Mouse (Mus musculus) ZHBTc4 (cell line): ENCODE data around the gene Siglecg.
"Not testable (repeated sequence)": the region's sequence is repeated elsewhere in the genome, so short reads cannot be mapped to it uniquely, and the experiment has no call there.

Source experiments
- DNase-seq: peaks from one replicate; pipeline ENCODE4 v3.0.0-alpha.2; 2011; ENCODE audit warnings: low read depth, low spot score

Siglecg gene

GRCm38 (mm10) chr7:43408131-43408553, at the start of gene Siglecg:
Siglecg (plus strand) TSS chr7:43408204.
- DNase-seq = no peak

GRCm38 (mm10) chr7:43358556-43358955, 49.4 kb upstream of the Siglecg start:
- no peak for DNase-seq

GRCm38 (mm10) chr7:43361442-43361841, 46.6 kb upstream of the Siglecg start:
- DNase-seq = no peak

- DNase-seq = no peak
These were observed 46.0 kb upstream of the Siglecg start for GRCm38 (mm10) chr7:43362021-43362420.

GRCm38 (mm10) chr7:43378226-43378625, 29.8 kb upstream of the Siglecg start:
- peak; percentile 76 for DNase-seq

GRCm38 (mm10) chr7:43392349-43393121, 15.5 kb upstream of the Siglecg start:
- no peak for DNase-seq

GRCm38 (mm10) chr7:43399501-43399900, 8.5 kb upstream of the Siglecg start:
- DNase-seq = no peak

GRCm38 (mm10) chr7:43402718-43403117, 5.3 kb upstream of the Siglecg start:
- DNase-seq = no peak

- no peak for DNase-seq
These were observed 431 bp upstream of the Siglecg start for GRCm38 (mm10) chr7:43407573-43407972.

- DNase-seq = no peak
These were observed 1.1 kb downstream of the Siglecg start for GRCm38 (mm10) chr7:43409084-43409483.

- DNase-seq = not testable (repeated sequence)
These were observed 3.7 kb downstream of the Siglecg start for GRCm38 (mm10) chr7:43411724-43412123.

GRCm38 (mm10) chr7:43417298-43417697, 9.3 kb downstream of the Siglecg start:
- DNase-seq = peak; percentile 47

GRCm38 (mm10) chr7:43422995-43423617, 15.1 kb downstream of the Siglecg start:
- DNase-seq = peak; percentile 90

GRCm38 (mm10) chr7:43423991-43424625, 16.1 kb downstream of the Siglecg start:
- DNase-seq = no peak

GRCm38 (mm10) chr7:43427406-43427805, 19.4 kb downstream of the Siglecg start, which contains the start of gene Lim2:
Lim2 (plus strand) TSS chr7:43427670.
- peak; percentile 80 for DNase-seq

GRCm38 (mm10) chr7:43429500-43429899, 21.5 kb downstream of the Siglecg start:
- no peak for DNase-seq

GRCm38 (mm10) chr7:43432891-43433290, 24.9 kb downstream of the Siglecg start:
- peak; percentile 28 for DNase-seq

- no peak for DNase-seq
These were observed 26.7 kb downstream of the Siglecg start for GRCm38 (mm10) chr7:43434676-43435075.

- no peak for DNase-seq
These were observed 28.6 kb downstream of the Siglecg start, which contains the start of gene Nkg7 for GRCm38 (mm10) chr7:43436341-43437255. Nkg7 (plus strand) TSS chr7:43437073.

- DNase-seq = no peak
These were observed 30.6 kb downstream of the Siglecg start for GRCm38 (mm10) chr7:43438611-43439010.

GRCm38 (mm10) chr7:43440482-43440881, 32.5 kb downstream of the Siglecg start, which contains the start of gene Cldnd2:
Cldnd2 (plus strand) TSS chr7:43440782.
- DNase-seq = no peak
